Mouse (Mus musculus) spleen, adult 2 months (tissue): Measurements from ENCODE around the gene 4921507P07Rik.

Source experiments
- CTCF ChIP-seq: fragments of 200-500 bp; IDR thresholded peaks from 2 replicates; pipeline ENCODE4 v1.5.1; 2011; ENCODE audit warnings: mild to moderate bottlenecking, inconsistent platforms; ENCODE audit not compliant: insufficient read depth, insufficient read length, insufficient replicate concordance; ENCODE audit errors: extremely low read depth
- POLR2A ChIP-seq: fragments of 200-500 bp; IDR thresholded peaks from 2 replicates; pipeline ENCODE4 v1.6.1; 2011; ENCODE audit warnings: low read depth, low read length, inconsistent platforms

DNA sequence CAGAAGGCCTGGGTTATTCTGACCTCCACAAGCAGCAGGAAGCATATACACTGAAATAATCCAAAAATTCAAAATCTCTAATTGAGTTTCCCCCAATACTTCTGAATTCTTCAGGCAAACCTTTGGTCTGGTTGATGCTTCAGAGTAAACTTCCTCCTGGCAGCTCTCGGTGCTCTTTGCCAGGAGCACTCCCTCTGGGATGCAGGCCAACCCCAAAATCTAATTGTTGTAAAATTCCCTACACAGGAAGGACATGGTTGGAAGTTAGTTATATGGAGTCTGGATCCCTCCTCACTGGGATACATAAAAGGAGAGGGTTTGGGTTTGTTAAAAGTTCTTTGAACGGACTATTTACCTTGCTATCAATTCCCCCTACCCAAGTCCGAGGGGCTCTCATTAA is 48.3 kb upstream of the 4921507P07Rik start:
- TF ChIP-seq CTCF (no peak), POLR2A (no peak)
